Mouse (Mus musculus) midbrain, embryonic 13.5 days (tissue): ENCODE measurements around the gene Pbld1. TPM values are rescaled to one million over a fixed set of nuclear protein-coding genes. Genes with fewer than 3 reads are reported as not detected.
"Not testable (repeated sequence)": the region's sequence is repeated elsewhere in the genome, so short reads cannot be mapped to it uniquely, and the experiment has no call there.

Experiments
- ATAC-seq: fragments of 200-750 bp; cut with Nextera tagmentation; 2 replicates; pipeline ENCODE4 v1.8.0; 2017; ENCODE audit warnings: mild to moderate bottlenecking, moderate TSS enrichment, moderate library complexity
- H3K27ac ChIP-seq: fragments of 300-500 bp; sonication (generic); 2 replicates; pipeline ENCODE4 v1.5.1; 2015; ENCODE audit warnings: inconsistent platforms, mild to moderate bottlenecking, moderate library complexity
- H3K27me3 ChIP-seq: fragments of 300-500 bp; sonication (generic); 2 replicates; pipeline ENCODE4 v1.6.1; 2015; ENCODE audit warnings: mild to moderate bottlenecking, inconsistent platforms
- H3K36me3 ChIP-seq: fragments of 300-500 bp; sonication (generic); 2 replicates; pipeline ENCODE4 v1.6.1; 2015; ENCODE audit warnings: mild to moderate bottlenecking, inconsistent platforms
- H3K4me1 ChIP-seq: fragments of 300-500 bp; sonication (generic); replicated peaks from 2 replicates; pipeline ENCODE4 v1.6.1; 2015; ENCODE audit warnings: inconsistent platforms
- H3K4me2 ChIP-seq: fragments of 300-500 bp; sonication (generic); replicated peaks from 2 replicates; pipeline ENCODE4 v1.6.1; 2015; ENCODE audit warnings: moderate library complexity, mild to moderate bottlenecking, inconsistent platforms
- H3K4me3 ChIP-seq: fragments of 300-500 bp; sonication (generic); replicated peaks from 2 replicates; pipeline ENCODE4 v1.5.1; 2015; ENCODE audit warnings: mild to moderate bottlenecking, inconsistent platforms
- H3K9ac ChIP-seq: fragments of 300-500 bp; sonication (generic); replicated peaks from 2 replicates; pipeline ENCODE4 v1.6.1; 2015; ENCODE audit warnings: mild to moderate bottlenecking, inconsistent platforms
- H3K9me3 ChIP-seq: fragments of 300-500 bp; sonication (generic); 2 replicates; pipeline ENCODE4 v1.6.1; 2016; ENCODE audit warnings: mild to moderate bottlenecking, inconsistent platforms
- WGBS: fragments of 180-500 bp; shearing (Covaris S2); methylation state at CpG from one replicate; pipeline ENCODE4 v1.1.7; 2015; 5-methylcytosine and 5-hydroxymethylcytosine counted together
- polyA plus RNA-seq: library from polyadenylated mRNA; unstranded; fragments of >200 nt; fragmentation: Nextera tagmentation; extraction: Ambion mirVana; gene quantifications from 2 replicates; pipeline ENCODE4 v1.2.1, GENCODE M21; 2015

Pbld1 gene
- polyA plus RNA-seq, 1 experiment from 2014 or later = 1.0 TPM

DNA sequence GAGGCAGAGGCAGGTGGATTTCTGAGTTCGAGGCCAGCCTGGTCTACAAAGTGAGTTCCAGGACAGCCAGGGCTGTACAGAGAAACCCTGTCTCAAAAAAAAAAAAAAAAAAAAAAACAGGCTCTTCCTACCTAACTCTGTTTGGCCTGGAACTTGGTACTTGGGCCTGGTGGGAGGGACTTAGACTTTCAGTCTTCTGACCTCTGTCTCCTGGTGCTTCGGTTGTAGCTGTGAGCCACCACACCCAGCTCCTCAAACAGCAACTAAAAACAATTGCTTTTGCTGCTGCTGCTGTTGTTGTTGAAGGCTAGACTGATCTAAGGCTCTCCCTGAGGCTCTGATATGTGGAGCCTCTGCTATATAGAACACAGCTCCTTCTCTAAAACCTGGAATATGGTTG, 10.9 kb upstream of the Pbld1 start:
- Histone ChIP-seq H3K4me3 (no peak overlapping the region), H3K4me2 (no peak overlapping the region), H3K9me3 (no peaks in the 10 kb centered on the region), H3K27ac (no peak overlapping the region), H3K9ac (no peak overlapping the region), H3K27me3 (no peaks in the 10 kb centered on the region), H3K36me3 (no peaks in the 10 kb centered on the region), H3K4me1 (no peaks in the 10 kb centered on the region)
- ATAC-seq = no peak
- 92% methylated on average over 2 of the region's 2 CpGs for WGBS

DNA sequence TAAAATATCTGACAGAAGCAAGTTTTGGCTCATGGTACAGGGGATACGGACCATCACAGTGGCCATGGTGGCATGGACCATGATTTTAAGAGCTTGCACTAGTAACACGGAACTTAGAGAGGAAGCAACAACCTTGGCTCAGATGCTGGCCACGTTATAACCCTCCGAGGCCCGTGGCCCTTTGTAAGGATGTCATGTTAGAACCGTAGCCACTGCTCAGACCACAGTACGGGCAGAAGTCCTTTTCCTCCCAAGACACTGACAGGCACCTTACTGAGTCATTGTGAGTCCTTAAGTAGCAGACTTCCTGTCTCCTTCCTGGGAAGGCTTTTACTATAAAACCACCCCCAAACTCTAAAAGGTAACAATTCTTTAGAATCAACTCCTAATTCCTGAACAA, 8.7 kb upstream of the Pbld1 start:
- H3K9me3 ChIP-seq = no peaks in the 10 kb centered on the region
- 75% methylated on average over 7 of the region's 7 CpGs for WGBS
- no peak overlapping the region for H3K27ac ChIP-seq
- H3K36me3 ChIP-seq = no peaks in the 10 kb centered on the region
- no peak for ATAC-seq
- no peaks in the 10 kb centered on the region for H3K27me3 ChIP-seq
- no peak overlapping the region for H3K4me2 ChIP-seq
- no peak overlapping the region for H3K9ac ChIP-seq
- no peak overlapping the region for H3K4me3 ChIP-seq
- H3K4me1 ChIP-seq = no peaks in the 10 kb centered on the region

DNA sequence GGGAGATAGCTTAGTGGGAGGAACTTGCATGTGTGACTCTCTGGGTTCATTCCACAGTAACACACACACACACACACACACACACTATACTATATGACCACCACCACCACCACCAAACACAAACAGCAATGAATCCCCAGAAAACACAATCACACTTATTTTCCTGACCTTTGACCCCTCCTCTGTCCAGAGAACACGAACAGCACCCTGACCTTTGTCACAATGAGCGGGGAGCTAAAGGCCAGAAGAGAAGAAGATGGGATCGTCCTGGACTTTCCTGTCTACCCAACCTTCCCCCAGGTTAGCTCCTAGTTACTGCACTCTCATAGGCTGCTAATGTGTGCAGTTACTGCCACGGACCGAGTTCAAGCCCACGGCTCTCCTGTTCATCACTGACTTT, 8.0 kb upstream of the Pbld1 start:
- Histone ChIP-seq H3K27me3 (no peaks in the 10 kb centered on the region), H3K4me1 (no peaks in the 10 kb centered on the region), H3K4me3 (no peak overlapping the region), H3K9me3 (no peaks in the 10 kb centered on the region), H3K4me2 (no peak overlapping the region), H3K9ac (no peak overlapping the region), H3K27ac (no peak overlapping the region), H3K36me3 (no peaks in the 10 kb centered on the region)
- 86% methylated on average over 6 of the region's 6 CpGs for WGBS
- ATAC-seq = no peak

DNA sequence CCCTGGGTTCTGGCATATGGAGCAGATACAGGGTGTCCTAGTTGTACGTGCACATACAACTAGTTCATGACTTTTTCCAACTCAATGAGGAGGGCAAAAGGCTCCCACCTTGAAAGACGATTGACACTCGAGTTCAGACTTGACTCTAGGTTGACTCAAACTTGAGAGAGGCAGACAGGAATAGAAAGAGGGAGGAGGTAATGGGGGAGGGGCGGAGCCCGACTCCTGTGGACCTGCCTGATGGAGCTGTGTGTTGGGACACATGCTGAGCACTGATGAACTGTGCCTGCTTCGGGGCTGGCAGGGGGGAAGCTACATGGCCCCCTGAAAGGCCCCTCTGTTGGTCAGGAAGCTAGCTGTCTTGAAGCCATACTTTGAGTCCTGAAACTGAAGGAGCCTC, 7.0 kb upstream of the Pbld1 start:
- Histone ChIP-seq H3K27me3 (no peaks in the 10 kb centered on the region), H3K36me3 (no peaks in the 10 kb centered on the region), H3K4me3 (no peak overlapping the region), H3K4me2 (no peak overlapping the region), H3K4me1 (no peaks in the 10 kb centered on the region), H3K9me3 (no peaks in the 10 kb centered on the region), H3K9ac (no peak overlapping the region), H3K27ac (no peak overlapping the region)
- no peak for ATAC-seq
- 57% methylated on average over 6 of the region's 6 CpGs for WGBS

DNA sequence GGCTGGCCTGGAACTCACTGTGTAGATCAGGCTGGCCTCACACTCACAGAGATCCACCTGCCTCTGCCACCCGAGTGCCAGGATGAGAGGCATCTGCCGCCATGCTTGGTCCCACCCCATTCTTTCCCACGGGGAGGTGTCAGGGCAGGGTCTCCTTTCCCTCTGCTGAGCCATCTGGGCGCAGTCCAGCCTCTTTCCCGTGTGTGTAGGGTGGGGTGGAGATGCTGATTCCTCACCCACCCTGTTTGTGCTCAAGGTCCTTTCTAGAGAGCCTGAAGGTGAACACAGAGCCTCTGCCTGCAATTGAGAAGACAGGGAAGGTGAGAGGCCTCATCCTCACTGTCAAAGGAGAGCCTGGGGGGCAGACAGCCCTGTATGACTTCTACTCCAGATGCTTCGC, 5.9 kb upstream of the Pbld1 start:
- not testable (repeated sequence) for H3K9ac ChIP-seq, H3K4me2 ChIP-seq, H3K27ac ChIP-seq, H3K9me3 ChIP-seq, H3K4me3 ChIP-seq, ATAC-seq, H3K36me3 ChIP-seq, H3K27me3 ChIP-seq, H3K4me1 ChIP-seq
- WGBS = 94% methylated on average over 6 of the region's 6 CpGs

DNA sequence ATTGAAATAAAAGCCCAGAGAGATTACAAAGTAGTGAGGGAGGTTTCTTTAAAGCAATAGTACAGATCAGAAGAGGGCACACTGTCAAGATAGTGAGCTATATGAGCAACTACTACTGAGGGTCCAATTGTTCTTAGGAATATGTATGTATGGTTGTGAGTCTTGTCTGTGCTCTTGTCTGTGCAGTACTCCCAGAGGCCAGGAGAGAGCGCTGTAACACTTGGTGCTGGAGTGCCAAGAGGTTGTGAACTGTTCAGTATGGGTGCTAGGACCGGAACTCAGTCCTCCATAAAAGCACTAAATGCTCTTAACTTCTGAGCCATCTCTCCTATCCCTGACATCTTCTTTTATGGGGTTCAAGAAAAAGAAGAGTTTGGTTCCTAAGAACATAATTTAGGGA, 5.4 kb upstream of the Pbld1 start:
- Histone ChIP-seq H3K4me3 (no peak overlapping the region), H3K9ac (no peak overlapping the region), H3K36me3 (no peaks in the 10 kb centered on the region), H3K4me1 (no peaks in the 10 kb centered on the region), H3K27me3 (no peaks in the 10 kb centered on the region), H3K27ac (no peak overlapping the region), H3K9me3 (no peaks in the 10 kb centered on the region), H3K4me2 (no peak overlapping the region)
- 69% methylated on average over 2 of the region's 2 CpGs for WGBS
- no peak for ATAC-seq

DNA sequence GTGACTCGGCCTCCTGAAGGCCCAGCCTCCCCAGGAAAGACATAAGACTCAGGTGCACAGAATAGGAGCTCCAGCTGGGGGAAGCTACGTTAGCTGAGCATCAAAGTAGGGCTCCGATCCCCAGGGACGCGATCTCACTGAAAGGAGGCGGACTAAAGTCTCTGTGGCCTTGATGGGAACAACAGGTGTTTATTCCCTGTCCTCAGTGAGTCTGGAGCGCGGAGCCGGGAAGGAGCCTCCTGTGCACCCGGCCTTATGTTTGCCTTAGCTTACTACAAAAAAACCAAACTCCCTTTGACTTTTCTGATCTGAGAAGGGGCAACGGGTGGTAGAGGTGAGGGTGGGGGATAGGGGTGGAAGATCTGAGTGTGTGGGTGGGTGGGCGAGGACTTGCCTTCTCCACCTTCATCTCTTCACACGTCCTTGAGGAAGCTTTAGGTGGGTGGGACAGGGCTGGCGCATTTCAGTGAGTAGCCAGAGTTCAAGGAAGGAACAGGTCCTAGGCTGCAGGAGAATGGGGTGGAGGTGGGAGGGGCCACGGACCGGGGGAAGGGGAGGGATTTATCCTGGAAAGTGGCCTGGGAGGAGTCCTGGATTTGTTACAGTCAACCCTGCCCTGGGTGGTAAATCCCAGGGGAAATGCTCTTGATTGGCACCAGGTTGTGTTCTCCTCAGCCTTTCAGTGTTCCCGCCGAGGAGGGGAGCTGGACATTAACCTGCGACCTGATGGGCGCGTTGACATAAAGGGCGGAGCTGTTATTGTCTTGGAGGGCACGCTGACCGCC, 2.8 kb upstream of the Pbld1 start:
- H3K4me3 ChIP-seq = no peak overlapping the region
- H3K36me3 ChIP-seq = no peaks in the 10 kb centered on the region
- H3K27ac ChIP-seq = no peak overlapping the region
- no peaks in the 10 kb centered on the region for H3K27me3 ChIP-seq
- WGBS = 39% methylated on average over 24 of the region's 24 CpGs
- no peaks in the 10 kb centered on the region for H3K4me1 ChIP-seq
- peak; percentile 17; the same call in 1 of the 2 replicates for ATAC-seq
- no peaks in the 10 kb centered on the region for H3K9me3 ChIP-seq
- H3K9ac ChIP-seq = no peak overlapping the region
- no peak overlapping the region for H3K4me2 ChIP-seq

DNA sequence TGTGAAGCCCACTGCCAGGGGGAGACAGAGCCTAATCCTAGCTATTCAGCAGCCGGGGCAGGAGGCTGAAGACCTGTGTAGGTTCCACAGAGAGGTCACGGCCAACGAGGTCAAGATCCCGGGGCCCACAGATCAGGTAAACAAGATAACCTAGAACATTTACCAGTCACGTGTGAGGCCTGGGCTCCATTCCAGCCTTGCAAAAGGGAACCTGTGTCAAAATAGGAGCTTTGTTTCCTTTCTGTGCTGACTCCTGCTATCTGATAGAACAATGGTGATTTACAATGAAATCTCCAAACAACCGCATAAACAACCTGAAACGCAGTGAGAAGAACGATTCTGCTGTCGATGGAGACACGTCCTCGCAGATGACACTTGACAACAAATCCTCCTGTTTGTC, 444 bp downstream of the Pbld1 start:
- no peaks in the 10 kb centered on the region for H3K27me3 ChIP-seq
- WGBS = 75% methylated on average over 11 of the region's 11 CpGs
- H3K9ac ChIP-seq = no peak overlapping the region
- ATAC-seq = no peak
- no peak overlapping the region for H3K4me2 ChIP-seq
- H3K36me3 ChIP-seq = no peaks in the 10 kb centered on the region
- no peaks in the 10 kb centered on the region for H3K4me1 ChIP-seq
- no peaks in the 10 kb centered on the region for H3K9me3 ChIP-seq
- H3K27ac ChIP-seq = no peak overlapping the region
- H3K4me3 ChIP-seq = no peak overlapping the region

DNA sequence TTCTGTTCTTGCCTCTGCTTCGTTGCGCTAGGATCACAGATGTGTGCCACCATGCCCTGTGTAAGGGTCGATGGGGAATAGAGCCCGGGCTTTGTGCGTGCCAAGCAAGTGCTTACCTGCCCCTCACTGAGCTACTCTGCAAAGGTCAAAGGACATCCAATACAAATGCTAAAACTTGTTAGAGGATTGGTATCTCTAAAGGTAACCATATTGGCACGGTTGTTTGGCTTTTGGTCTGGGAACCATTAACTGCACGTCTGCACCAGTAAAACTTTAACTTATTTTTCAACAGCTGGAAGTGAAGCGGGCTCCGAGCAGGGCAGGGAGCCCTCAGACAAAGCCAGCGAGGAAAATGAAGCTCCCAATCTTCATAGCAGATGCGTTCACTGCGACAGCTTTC, 1.3 kb downstream of the Pbld1 start:
- Histone ChIP-seq H3K4me2 (no peak overlapping the region), H3K36me3 (no peaks in the 10 kb centered on the region), H3K4me1 (no peaks in the 10 kb centered on the region), H3K9me3 (no peaks in the 10 kb centered on the region), H3K27me3 (no peaks in the 10 kb centered on the region), H3K27ac (no peak overlapping the region), H3K9ac (no peak overlapping the region), H3K4me3 (no peak overlapping the region)
- 74% methylated on average over 12 of the region's 12 CpGs for WGBS
- no peak for ATAC-seq

DNA sequence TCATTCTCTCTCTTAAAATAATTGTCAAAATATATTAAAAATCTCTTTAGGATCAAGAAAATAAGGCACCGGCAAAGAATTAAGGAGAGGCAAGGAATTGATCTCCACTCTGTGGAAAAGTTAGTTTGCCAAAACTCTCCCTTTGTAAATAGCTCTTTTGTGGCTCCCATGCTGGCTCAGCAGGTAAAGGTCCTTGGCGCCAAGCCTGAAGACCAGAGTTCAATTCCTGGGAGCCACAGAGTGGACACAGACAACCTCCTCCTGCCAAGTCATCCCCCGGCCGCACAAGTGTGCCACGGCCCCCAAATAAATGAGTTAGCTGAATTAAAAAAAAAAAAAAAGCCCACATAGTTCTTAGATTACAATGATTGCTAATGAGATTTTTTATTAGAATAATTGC, 2.7 kb downstream of the Pbld1 start:
- Histone ChIP-seq H3K36me3 (no peaks in the 10 kb centered on the region), H3K27ac (no peak overlapping the region), H3K9ac (no peak overlapping the region), H3K4me1 (no peaks in the 10 kb centered on the region), H3K9me3 (no peaks in the 10 kb centered on the region), H3K4me3 (no peak overlapping the region), H3K4me2 (no peak overlapping the region), H3K27me3 (no peaks in the 10 kb centered on the region)
- 97% methylated on average over 5 of the region's 5 CpGs for WGBS
- ATAC-seq = no peak

DNA sequence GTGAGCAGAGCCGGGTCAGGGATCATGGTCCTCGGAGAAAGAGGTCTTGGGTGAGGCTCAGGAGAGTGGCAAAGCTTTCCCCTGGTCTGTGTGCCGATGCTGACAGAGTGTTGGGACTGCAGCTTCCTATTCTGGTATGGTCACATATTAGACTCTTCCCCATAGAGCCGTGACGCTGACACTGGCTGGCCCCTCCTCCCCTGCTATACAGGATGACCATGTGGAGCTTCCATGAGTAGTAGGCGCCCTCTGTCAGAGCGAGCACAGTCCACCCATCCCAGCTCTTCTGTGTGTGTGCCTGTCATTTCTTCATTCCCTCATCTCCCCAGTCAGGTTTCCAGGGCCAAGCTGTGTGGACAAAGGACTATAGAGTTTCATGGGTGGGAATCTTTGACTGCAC, 3.4 kb downstream of the Pbld1 start:
- no peaks in the 10 kb centered on the region for H3K4me1 ChIP-seq

DNA sequence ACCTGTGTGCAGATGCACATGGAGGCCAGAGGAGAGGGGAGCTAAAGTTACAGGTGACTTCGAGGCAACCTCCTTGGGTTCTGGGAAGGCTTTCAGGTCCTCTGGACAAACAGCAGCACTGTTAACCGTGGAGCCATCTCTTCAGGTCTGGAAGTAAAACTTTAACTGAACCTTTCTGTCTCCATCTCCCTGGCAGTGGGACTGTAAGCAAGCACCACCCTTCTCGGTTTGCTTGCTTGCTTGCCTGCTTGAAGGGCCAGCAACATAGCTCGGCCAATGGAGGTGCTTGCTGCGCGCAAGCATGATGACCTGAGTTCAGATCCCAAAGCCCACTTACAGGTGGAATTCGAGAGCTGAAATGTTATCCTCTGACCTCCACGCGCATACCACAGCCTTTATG, 4.6 kb downstream of the Pbld1 start:
- Histone ChIP-seq H3K4me3 (no peak overlapping the region), H3K36me3 (no peaks in the 10 kb centered on the region), H3K4me1 (no peaks in the 10 kb centered on the region), H3K9ac (no peak overlapping the region), H3K4me2 (no peak overlapping the region), H3K9me3 (no peaks in the 10 kb centered on the region), H3K27me3 (no peaks in the 10 kb centered on the region), H3K27ac (no peak overlapping the region)
- 86% methylated on average over 9 of the region's 9 CpGs for WGBS
- no peak for ATAC-seq

More for the DNA sequence above, 3.4 kb downstream of the Pbld1 start:
- H3K9ac ChIP-seq = no peak overlapping the region
- H3K4me3 ChIP-seq = no peak overlapping the region
- no peak overlapping the region for H3K27ac ChIP-seq
- H3K36me3 ChIP-seq = no peaks in the 10 kb centered on the region
- ATAC-seq = peak; percentile 21; the same call in 1 of the 2 replicates
- no peak overlapping the region for H3K4me2 ChIP-seq
- no peaks in the 10 kb centered on the region for H3K9me3 ChIP-seq
- 70% methylated on average over 7 of the region's 7 CpGs for WGBS
- H3K27me3 ChIP-seq = no peaks in the 10 kb centered on the region

DNA sequence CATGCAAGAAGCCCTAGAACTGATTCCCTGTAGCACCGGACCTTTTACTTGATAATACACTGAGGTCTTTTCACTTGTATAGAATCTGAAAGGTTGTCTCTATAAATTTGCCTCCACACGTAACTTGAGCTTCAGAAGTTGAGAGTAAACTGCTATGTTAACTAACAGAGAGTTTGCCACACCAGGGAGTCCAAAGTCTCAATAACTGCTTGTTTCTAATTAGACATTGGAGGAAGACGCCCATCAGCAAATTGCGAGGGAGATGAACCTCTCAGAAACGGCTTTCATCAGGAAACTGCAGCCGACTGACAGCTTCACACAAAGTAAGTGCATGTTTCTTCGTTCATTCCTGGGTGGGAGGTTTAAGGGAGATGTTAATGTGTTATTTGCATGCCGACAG, 5.6 kb downstream of the Pbld1 start:
- no peaks in the 10 kb centered on the region for H3K4me1 ChIP-seq
- ATAC-seq = no peak
- no peak overlapping the region for H3K4me3 ChIP-seq
- no peak overlapping the region for H3K4me2 ChIP-seq
- no peaks in the 10 kb centered on the region for H3K27me3 ChIP-seq
- H3K9me3 ChIP-seq = no peaks in the 10 kb centered on the region
- no peak overlapping the region for H3K27ac ChIP-seq
- 62% methylated on average over 8 of the region's 8 CpGs for WGBS
- H3K9ac ChIP-seq = no peak overlapping the region
- no peaks in the 10 kb centered on the region for H3K36me3 ChIP-seq
